Mouse (Mus musculus) CH12.LX (cell line): Measurements from ENCODE around the gene 1700020L24Rik.

Source experiments
- CHD1 ChIP-seq: IDR thresholded peaks from 2 replicates; pipeline ENCODE4 v1.6.1; 2012; ENCODE audit warnings: low read depth, low read length, improper control_type of control experiment, inconsistent platforms
- CTCF ChIP-seq, 2 experiments: IDR thresholded peaks in 1 of 2; conservative IDR thresholded peaks in 1 of 2; 2 replicates each; pipeline ENCODE4 v1.5.1; 2011 to 2012; ENCODE audit warnings: low read depth in 2 of 2, low read length in 2 of 2, improper control_type of control experiment in 1 of 2, inconsistent platforms in 1 of 2, mild to moderate bottlenecking in 1 of 2, moderate library complexity in 1 of 2
- EP300 ChIP-seq: IDR thresholded peaks from 2 replicates; pipeline ENCODE4 v1.6.1; 2011; ENCODE audit warnings: low read length, improper control_type of control experiment
- ETS1 ChIP-seq: conservative IDR thresholded peaks from 2 replicates; pipeline ENCODE4 v1.6.1; 2012; ENCODE audit warnings: low read depth, mild to moderate bottlenecking, inconsistent platforms, low read length, improper control_type of control experiment, moderate library complexity
- HCFC1 ChIP-seq: IDR thresholded peaks from 2 replicates; pipeline ENCODE4 v1.6.1; 2012; ENCODE audit warnings: low read depth, mild to moderate bottlenecking, inconsistent platforms, low read length, improper control_type of control experiment
- PAX5 ChIP-seq: IDR thresholded peaks from 2 replicates; pipeline ENCODE4 v1.6.1; 2012; ENCODE audit warnings: low read length, inconsistent platforms, mixed read lengths
- POLR2A ChIP-seq: IDR thresholded peaks from 2 replicates; pipeline ENCODE4 v1.6.1; 2011; ENCODE audit warnings: low read depth, mild to moderate bottlenecking, improper control_type of control experiment, low read length
- TCF12 ChIP-seq: IDR thresholded peaks from 2 replicates; pipeline ENCODE4 v1.6.1; 2014; ENCODE audit warnings: low read depth, mild to moderate bottlenecking, inconsistent platforms, low read length, improper control_type of control experiment
- USF1 ChIP-seq: IDR thresholded peaks from 2 replicates; pipeline ENCODE4 v1.6.1; 2014; ENCODE audit warnings: low read depth, mild to moderate bottlenecking, inconsistent platforms, low read length, improper control_type of control experiment
- ZKSCAN1 ChIP-seq: IDR thresholded peaks from 2 replicates; pipeline ENCODE4 v1.6.1; 2012; ENCODE audit warnings: low read depth, inconsistent platforms, low read length, improper control_type of control experiment, borderline replicate concordance
- ZNF384 ChIP-seq: IDR thresholded peaks from 2 replicates; pipeline ENCODE4 v1.6.1; 2012; ENCODE audit warnings: low read depth, low read length, improper control_type of control experiment, inconsistent platforms

- TF ChIP-seq POLR2A (no peak), CTCF (conservative IDR thresholded peaks at IDR 0.05 in 1 of 2, IDR thresholded peaks at IDR 0.05 in 1 of 2; ENCODE audit: low read depth in 2 of 2, low read length in 2 of 2) (no peak), USF1 (no peak), HCFC1 (no peak), PAX5 (no peak), EP300 (no peak), ZKSCAN1 (no peak), TCF12 (no peak), ZNF384 (no peak), CHD1 (no peak), ETS1 (no peak)
Observed at GRCm38 (mm10) chr11:83471766-83472165, 34.3 kb downstream of the 1700020L24Rik start.
